Mouse (Mus musculus) 416B (cell line): ENCODE measurements around the gene Timeless.
"Not testable (repeated sequence)": the region's sequence is repeated elsewhere in the genome, so short reads cannot be mapped to it uniquely, and the experiment has no call there.

Experiments used
- DNase-seq: peaks from one replicate; pipeline ENCODE4 v3.0.0; 2011; ENCODE audit warnings: low read depth

Timeless gene

GRCm38 (mm10) chr10:128231697-128232419 is at the start of gene Timeless:
TSS of gene Timeless (plus strand) at chr10:128232065.
- DNase-seq: peak; percentile 93

DNA sequence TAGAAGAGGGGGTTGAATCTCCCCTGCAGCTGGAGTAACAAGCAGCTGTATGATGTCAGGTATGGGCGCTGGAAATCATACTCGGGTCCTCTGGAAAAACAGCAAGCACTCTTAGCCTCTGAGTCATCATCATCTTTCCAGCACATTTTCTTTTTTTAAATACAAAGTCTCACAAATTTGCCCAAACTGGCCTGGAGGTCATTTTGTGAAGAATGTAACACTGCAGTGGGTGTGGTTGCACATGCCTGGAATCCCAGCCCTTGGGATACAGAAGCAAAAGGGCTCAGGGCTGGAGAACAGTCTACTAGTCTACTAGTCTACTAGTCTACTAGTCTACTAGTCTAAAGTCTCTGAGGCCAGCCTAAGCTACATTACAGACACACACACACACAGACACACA is 47.6 kb upstream of the Timeless start:
- DNase-seq: no peak

DNA sequence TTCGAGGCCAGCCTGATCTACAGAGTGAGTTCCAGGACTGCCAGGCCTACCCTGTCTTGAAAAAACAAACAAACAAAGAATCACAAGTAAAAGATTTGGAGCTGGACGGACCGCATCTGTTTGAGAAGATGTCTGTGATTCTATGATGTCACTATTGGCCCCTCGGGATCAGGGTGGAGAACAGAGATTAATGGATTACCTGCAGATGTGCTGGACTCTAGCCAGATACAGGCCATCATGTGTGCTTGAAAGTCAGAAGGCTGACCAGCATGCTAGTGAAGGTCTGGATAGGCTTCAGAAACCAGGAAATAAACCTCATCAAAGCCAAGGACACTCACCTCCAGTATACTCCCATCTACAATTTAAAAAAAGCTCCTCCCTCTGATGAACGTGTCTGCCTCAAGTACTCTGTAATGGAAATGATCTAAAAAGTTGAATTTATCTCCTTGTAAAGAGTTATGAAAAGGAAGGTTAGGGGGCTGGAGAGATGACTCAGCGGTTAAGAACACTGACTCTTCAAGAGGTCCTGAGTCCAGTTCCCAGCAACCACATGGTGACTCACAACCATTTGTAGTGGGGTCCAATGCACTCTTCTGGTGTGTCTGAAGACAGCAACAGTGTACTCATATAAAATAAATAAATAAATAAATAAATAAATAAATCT is 46.5 kb upstream of the Timeless start:
- peak; percentile 70 for DNase-seq

- DNase-seq: peak; percentile 93
Measured at GRCm38 (mm10) chr10:128185959-128186358, 45.9 kb upstream of the Timeless start.

DNA sequence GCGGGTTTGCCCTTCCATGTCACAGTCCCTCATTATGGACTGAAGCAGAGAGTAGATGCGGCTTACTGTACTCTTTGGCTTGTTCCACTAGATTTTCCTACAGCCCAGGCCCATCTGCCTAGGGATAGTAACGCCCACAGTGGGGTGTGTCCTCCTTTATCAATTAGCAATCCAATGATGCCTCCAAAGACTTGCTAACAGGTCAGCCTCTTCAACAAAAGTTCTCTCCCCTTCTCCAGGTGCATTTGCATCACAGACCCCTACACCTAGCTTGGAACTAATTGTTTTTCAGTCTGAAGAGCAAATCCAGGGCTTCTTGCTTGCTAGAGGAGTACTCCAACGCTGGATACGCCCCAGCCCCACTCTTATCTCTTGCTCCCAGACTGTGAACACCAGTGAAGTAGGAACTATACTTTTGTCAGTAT is 44.7 kb upstream of the Timeless start:
- DNase-seq: no peak

GRCm38 (mm10) chr10:128188242-128188877 is 43.5 kb upstream of the Timeless start:
- peak; percentile 87 for DNase-seq

- peak; percentile 24 for DNase-seq
Measured at GRCm38 (mm10) chr10:128191472-128191871, 40.4 kb upstream of the Timeless start.

DNA sequence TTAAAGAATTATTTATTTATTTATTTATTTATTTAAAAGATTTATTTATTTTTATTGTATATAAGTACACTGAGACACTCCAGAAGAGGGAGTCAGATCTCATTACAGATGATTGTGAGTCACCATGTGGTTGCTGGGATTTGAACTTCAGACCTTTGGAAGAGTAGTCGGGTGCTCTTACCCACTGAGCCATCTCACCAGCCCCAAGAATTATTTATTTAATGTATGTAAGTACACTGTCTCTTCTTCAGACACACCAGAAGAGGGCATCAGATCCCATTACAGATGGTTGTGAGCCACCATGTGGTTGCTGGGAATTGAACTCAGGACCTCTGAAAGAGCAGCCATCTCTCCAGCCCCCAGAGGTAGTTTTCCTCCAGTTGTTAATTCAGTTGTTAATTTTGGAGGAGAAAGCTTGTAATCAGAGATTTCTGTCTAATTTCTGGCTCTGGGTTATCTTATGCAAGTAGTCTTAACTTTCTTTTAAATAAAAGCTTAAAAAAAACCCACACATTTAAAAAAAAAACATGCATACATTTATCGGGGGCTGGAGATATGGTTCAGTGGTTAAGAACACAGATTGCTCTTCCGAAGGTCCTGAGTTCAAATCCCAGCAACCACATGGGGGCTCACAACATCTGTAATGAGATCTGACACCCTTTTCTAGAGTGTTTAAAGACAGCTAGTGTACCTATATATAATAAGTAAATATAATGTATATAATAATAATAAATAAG is 39.7 kb upstream of the Timeless start:
- DNase-seq: not testable (repeated sequence)

- no peak for DNase-seq
Measured at GRCm38 (mm10) chr10:128193113-128193512, 38.8 kb upstream of the Timeless start.

GRCm38 (mm10) chr10:128194024-128194550 is 37.8 kb upstream of the Timeless start, which contains the start of gene Gls2:
TSS of gene Gls2 (plus strand) at chr10:128194457.
- peak; percentile 97 for DNase-seq

DNA sequence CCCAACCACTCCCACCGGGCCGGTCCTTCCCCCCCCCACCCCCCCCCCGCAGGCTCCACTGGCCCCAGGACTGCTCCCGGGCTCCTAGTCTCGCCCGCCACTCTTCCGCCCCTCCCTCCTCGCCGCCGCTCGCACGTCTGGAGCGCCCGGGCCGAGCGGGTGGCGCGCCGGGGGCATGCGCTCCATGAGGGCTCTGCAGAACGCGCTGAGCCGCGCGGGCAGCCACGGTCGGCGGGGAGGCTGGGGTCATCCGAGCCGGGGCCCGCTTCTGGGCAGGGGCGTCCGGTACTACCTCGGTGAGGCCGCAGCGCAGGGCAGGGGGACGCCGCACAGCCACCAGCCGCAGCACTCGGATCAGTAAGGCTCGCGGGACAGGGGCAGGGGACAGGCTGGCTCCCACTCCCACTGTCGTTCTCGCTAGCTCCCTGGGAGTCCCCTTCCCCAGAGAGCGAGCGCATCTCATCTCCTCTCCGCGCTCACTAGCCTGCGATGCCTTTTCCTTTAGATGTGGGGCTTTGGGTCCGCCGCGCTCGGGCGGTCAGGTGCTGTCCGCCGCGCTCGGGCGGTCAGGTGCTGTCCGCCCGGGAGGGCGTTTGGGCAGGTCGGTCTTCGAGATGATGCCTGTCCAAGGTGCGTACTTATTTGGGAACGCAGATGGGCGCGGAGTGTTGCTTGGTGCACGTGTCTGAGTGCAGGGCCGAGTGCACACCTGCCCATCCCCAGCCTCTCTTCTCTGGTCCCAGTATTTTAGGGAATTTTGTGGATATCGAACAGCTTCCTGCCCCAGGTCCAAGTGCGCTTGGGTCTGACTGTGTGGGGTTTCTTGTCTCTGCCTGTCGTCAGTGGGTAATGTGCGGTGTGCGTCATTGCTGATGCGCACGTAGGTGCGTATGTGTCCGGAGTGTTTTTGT is 37.1 kb upstream of the Timeless start:
- no peak for DNase-seq

GRCm38 (mm10) chr10:128201856-128202255 is 30.0 kb upstream of the Timeless start:
- DNase-seq: no peak

DNA sequence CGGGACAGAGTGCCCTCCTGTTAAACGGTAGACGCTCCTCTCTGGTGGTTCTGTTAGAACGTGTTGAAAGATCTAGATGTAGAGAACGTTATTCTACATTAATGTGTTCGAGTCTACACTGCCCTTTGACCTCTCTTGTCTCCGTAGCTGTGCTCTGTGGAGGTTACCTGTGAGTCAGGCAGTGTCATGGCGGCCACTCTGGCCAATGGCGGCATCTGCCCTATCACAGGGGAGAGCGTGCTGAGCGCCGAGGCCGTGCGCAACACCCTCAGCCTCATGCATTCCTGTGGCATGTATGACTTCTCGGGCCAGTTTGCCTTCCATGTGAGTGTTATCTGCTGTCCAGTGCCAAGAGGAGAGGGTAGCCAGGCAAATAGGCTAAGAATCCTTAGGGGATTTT is 26.9 kb upstream of the Timeless start:
- no peak for DNase-seq

DNA sequence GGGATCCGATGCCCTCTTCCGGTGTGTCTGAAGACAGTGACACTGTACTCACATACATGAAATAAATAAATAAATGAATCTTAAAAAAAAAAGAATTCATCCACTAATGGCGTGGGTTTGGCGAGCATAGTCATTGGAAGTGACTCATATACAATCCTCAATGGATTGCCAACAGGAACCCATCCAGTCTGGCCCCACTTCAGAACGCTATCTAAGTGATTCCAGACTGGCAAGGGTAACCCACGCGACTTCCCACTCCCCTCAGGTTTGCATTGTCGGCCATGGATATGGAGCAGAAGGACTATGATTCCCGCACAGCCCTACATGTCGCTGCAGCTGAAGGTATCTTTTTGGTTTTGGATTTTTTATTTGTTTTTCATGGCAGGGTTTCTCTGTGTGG is 23.5 kb upstream of the Timeless start:
- no peak for DNase-seq

DNA sequence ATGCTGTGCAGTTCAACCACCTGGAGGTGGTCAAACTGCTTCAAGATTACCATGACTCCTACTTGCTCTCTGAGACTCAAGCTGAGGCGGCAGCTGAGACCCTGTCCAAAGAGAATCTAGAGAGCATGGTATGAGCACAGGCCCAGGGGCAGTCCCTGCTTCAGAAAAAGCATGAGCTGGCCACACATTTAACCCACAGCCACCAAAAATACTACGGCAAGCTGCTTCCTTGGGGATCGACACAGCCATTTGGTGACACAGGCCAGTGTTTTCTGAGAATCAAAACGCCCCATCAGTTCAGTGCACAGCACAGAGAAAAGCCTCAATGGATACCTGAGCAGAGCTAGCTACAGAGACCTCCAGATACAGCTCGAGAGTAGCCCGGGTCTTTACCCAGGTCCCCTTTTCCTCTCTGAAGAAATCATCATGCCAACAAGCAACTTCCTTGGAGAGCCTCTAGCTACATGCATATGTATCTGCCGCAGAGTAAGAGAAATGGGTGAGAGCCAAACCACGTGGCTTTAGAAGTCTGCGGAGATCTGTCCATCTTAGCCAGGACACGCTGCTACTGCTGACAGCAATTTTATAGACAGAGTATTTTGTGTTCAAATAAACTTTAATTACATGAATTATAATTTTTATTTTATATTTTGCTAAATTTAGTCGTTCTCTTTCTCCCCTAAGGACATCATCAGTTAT is 22.4 kb upstream of the Timeless start:
- DNase-seq: no peak

DNA sequence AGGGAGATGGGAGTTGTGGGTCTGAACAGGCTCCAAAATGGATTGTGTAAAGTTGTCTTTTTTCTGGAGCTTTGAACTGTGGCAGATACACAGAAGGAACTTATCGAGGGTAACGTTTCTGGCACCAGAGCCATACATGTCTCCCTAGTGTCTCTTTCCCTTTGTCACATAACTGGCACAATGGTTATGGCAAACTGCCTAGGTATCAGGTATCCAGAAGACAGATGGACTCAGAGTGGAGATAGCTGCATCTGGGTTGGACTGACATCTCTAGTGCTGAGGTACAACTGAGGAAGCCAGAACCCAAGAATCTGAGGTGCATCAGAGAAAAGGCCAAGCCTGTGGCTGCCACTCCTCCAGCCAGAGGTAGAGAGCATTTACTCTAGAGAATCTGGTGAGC is 21.7 kb upstream of the Timeless start:
- no peak for DNase-seq

DNA sequence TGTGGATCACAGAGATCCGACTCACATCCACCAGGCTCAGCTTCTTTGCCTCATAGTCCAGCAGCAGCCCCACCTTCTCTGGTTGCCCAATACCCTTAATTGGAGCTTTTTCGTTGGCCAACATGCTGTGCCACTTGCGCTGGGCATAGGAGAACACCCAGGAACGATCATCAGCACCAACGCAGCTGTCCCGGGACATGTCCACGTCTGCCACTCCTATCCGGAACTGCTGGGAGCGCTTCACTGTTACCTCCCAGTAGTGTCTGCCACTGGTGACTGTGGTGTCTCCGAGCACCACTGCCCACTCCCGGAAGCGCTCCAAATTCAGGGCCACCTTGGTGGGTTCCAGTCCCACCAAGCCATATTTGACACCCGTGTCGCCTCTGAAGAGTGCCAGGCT is 20.9 kb upstream of the Timeless start:
- peak; percentile 49 for DNase-seq

DNA sequence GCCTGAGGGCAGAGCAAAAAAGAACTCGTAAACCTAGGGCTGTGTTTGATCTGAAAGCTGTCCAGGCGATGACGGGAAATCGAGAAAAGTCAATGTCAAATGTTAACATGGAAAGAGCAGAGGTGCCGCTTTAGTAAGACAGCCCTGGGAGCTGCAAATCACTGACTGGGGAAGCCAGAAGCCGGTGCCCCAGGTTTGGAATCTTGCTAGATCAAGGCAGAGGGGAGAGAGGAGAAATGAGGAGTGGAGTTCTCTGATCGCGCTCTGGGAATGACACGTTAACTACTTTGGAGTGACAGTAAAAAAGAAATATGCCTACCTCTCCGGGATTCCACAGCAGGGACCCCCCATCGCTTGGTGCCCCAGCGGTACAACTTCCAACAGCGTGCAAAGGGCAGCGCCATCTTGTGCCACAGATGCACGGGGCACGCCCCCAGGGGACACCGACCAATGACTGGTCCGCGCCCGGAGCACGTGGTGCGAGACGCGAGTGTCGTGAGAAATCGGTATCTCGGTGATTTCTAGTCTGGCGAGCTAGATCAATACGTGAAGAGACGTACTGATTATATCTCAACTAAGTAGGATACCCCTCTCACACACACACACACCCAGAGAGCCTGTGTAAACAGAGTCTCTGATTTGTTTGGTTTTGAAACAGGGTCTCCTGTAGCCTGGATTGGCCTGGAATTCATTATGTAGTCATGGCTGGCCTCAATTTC is 20.3 kb upstream of the Timeless start, which contains the start of gene Spryd4:
Gene Spryd4 (minus strand): TSS at position 418 of the 719 bp plus-strand sequence.
- peak; percentile 93 for DNase-seq

- no peak for DNase-seq
Measured at GRCm38 (mm10) chr10:128212148-128212547, 19.7 kb upstream of the Timeless start.
